Mouse (Mus musculus): ENCODE measurements at regions not wholly inside any gene's neighbourhood (a gene's known extent, or its start where the extent isn't known, plus 50 kb on each side); places are given as distances from the start of the nearest gene placed in this dataset.

- Histone ChIP-seq H3K9ac (ENCODE audit: insufficient read depth, low read depth, low read length, poor library complexity, severe bottlenecking) (no peak overlapping the region), H3K4me1 (ENCODE audit: control insufficient read depth in 2 of 2, insufficient read depth in 2 of 2, low read length in 2 of 2, poor library complexity in 1 of 2) (no peaks in the 10 kb centered on the region), H3K4me3 (ENCODE audit: insufficient read depth in 1 of 2, low read depth in 1 of 2, low read length in 2 of 2, poor library complexity in 1 of 2, severe bottlenecking in 1 of 2) (no peak overlapping the region), H3K36me3 (ENCODE audit: control insufficient read depth, insufficient read depth, low read length, poor library complexity, severe bottlenecking) (no peaks in the 10 kb centered on the region), H3K27ac (ENCODE audit: insufficient read depth, low read depth, low read length, poor library complexity, severe bottlenecking) (no peak overlapping the region), H3K9me3 (ENCODE audit: control insufficient read depth, insufficient read depth, low read depth, low read length) (no peaks in the 10 kb centered on the region)
- in situ Hi-C loops (cut with MboI; ENCODE audit: low sequenced_read_pairs in 2 of 2, unreplicated experiment in 2 of 2) = no loop called here
- TF ChIP-seq ZC3H11A (IDR thresholded peaks at IDR 0.05; ENCODE audit: borderline replicate concordance, low read depth, low read length) = no peak
- TF ChIP-seq MAFK (IDR thresholded peaks at IDR 0.05; ENCODE audit: insufficient read depth, low read depth, low read length) = no peak
- TF ChIP-seq CHD2 (IDR thresholded peaks at IDR 0.05; ENCODE audit: low read depth, low read length) = no peak
- TF ChIP-seq HCFC1 (IDR thresholded peaks at IDR 0.05; ENCODE audit: borderline replicate concordance, insufficient read depth, low read length) = no peak
- no peak for TF ChIP-seq ZNF384 (IDR thresholded peaks at IDR 0.05; ENCODE audit: low read depth, low read length)
- no peak for DNase-seq (ENCODE audit: low read depth, low spot score)
Measured at GRCm38 (mm10) chr1:183504103-183504841, 86.3 kb downstream of the Hhipl2 start.

DNA sequence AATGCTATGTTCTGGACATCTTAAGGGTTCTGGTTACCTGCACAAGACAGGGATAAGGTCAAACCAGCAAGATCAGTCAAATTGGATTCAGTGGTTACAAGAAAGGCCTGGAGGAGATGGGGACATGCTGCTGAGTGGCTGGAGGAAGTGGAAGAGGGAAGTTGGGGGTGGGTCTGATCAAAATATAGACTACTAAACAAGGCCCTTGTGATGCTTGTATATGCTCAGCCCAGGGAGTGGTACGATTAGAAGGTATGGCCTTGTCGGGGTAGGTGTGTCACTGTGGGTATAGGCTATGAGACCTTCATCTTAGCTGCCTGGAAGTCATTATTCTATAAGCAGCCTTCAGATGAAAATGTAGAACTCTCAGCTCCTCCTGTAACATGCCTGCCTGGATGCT is 89.9 kb downstream of the Hhipl2 start:
- H3K36me3 ChIP-seq (ENCODE audit: control insufficient read depth, insufficient read depth, low read length, poor library complexity, severe bottlenecking) = no peaks in the 10 kb centered on the region
- H3K4me3 ChIP-seq (ENCODE audit: insufficient read depth in 1 of 2, low read depth in 1 of 2, low read length in 2 of 2, poor library complexity in 1 of 2, severe bottlenecking in 1 of 2) = no peak overlapping the region
- in situ Hi-C loops (cut with MboI; ENCODE audit: low sequenced_read_pairs in 2 of 2, unreplicated experiment in 2 of 2) = no loop called here
- H3K4me1 ChIP-seq (ENCODE audit: control insufficient read depth in 2 of 2, insufficient read depth in 2 of 2, low read length in 2 of 2, poor library complexity in 1 of 2) = no peaks in the 10 kb centered on the region
- TF ChIP-seq CHD2 (IDR thresholded peaks at IDR 0.05; ENCODE audit: low read depth, low read length) (no peak), ZC3H11A (IDR thresholded peaks at IDR 0.05; ENCODE audit: borderline replicate concordance, low read depth, low read length) (no peak), HCFC1 (IDR thresholded peaks at IDR 0.05; ENCODE audit: borderline replicate concordance, insufficient read depth, low read length) (no peak), MAFK (IDR thresholded peaks at IDR 0.05; ENCODE audit: insufficient read depth, low read depth, low read length) (no peak), ZNF384 (IDR thresholded peaks at IDR 0.05; ENCODE audit: low read depth, low read length) (no peak)
- no peak overlapping the region for H3K27ac ChIP-seq (ENCODE audit: insufficient read depth, low read depth, low read length, poor library complexity, severe bottlenecking)
- no peak overlapping the region for H3K9ac ChIP-seq (ENCODE audit: insufficient read depth, low read depth, low read length, poor library complexity, severe bottlenecking)
- H3K9me3 ChIP-seq (ENCODE audit: control insufficient read depth, insufficient read depth, low read depth, low read length) = no peaks in the 10 kb centered on the region
- DNase-seq (ENCODE audit: low read depth, low spot score) = no peak

DNA sequence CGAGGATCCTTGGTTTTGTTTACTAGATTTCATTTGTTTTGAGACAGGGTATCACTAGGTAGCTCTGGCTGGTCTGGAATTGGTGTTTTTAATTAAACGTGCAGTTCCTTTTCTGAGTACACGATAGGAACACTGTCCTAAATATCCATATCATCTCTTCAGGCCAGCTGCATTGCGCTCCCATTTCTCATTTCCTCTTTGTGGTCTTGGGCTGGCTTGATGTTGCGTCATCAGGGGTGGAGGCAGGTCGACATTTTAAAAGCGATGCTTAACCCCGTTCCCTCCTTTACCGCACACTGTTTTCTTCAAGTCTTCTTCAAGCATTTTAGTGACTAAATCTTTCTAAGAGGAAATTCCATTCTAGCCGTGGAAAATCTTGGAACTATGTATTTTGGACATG is 92.7 kb downstream of the Hhipl2 start:
- Histone ChIP-seq H3K9ac (ENCODE audit: insufficient read depth, low read depth, low read length, poor library complexity, severe bottlenecking) (no peak overlapping the region), H3K4me3 (ENCODE audit: insufficient read depth in 1 of 2, low read depth in 1 of 2, low read length in 2 of 2, poor library complexity in 1 of 2, severe bottlenecking in 1 of 2) (no peak overlapping the region), H3K9me3 (ENCODE audit: control insufficient read depth, insufficient read depth, low read depth, low read length) (no peaks in the 10 kb centered on the region), H3K4me1 (ENCODE audit: control insufficient read depth in 2 of 2, insufficient read depth in 2 of 2, low read length in 2 of 2, poor library complexity in 1 of 2) (peaks cover 3 to 7% of the 10 kb centered on the region in 2 experiments; a peak in 3 of 4 replicates), H3K27ac (ENCODE audit: insufficient read depth, low read depth, low read length, poor library complexity, severe bottlenecking) (no peak overlapping the region), H3K36me3 (ENCODE audit: control insufficient read depth, insufficient read depth, low read length, poor library complexity, severe bottlenecking) (no peaks in the 10 kb centered on the region)
- no peak for TF ChIP-seq HCFC1 (IDR thresholded peaks at IDR 0.05; ENCODE audit: borderline replicate concordance, insufficient read depth, low read length)
- TF ChIP-seq ZC3H11A (IDR thresholded peaks at IDR 0.05; ENCODE audit: borderline replicate concordance, low read depth, low read length) = no peak
- no peak for TF ChIP-seq ZNF384 (IDR thresholded peaks at IDR 0.05; ENCODE audit: low read depth, low read length)
- no peak for TF ChIP-seq MAFK (IDR thresholded peaks at IDR 0.05; ENCODE audit: insufficient read depth, low read depth, low read length)
- TF ChIP-seq CHD2 (IDR thresholded peaks at IDR 0.05; ENCODE audit: low read depth, low read length) = no peak
- in situ Hi-C loops (cut with MboI; ENCODE audit: low sequenced_read_pairs in 2 of 2, unreplicated experiment in 2 of 2) = no loop called here
- no peak for DNase-seq (ENCODE audit: low read depth, low spot score)

DNA sequence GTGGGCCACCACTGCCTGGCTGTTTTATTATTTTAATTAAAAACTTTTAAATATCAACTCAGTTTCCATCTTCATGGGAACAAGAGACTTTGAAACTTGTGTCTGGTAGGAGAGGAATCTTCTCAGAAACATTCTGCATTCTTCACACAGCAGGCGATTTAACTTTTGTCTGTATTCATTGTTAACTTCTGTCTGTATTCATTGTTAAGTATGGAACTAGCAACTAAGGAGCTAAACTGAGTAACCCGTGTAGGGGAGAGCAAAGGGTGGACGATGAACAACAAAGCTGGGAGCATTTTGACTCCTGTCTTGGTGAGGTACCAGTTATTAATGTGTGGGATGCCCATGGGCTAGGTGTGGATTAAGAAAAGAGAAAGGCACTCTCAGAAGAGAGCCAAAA is 95.9 kb downstream of the Hhipl2 start:
- Histone ChIP-seq H3K27ac (ENCODE audit: insufficient read depth, low read depth, low read length, poor library complexity, severe bottlenecking) (no peak overlapping the region), H3K36me3 (ENCODE audit: control insufficient read depth, insufficient read depth, low read length, poor library complexity, severe bottlenecking) (no peaks in the 10 kb centered on the region), H3K4me1 (ENCODE audit: control insufficient read depth in 2 of 2, insufficient read depth in 2 of 2, low read length in 2 of 2, poor library complexity in 1 of 2) (peaks cover 3 to 7% of the 10 kb centered on the region in 2 experiments; a peak in 3 of 4 replicates), H3K4me3 (ENCODE audit: insufficient read depth in 1 of 2, low read depth in 1 of 2, low read length in 2 of 2, poor library complexity in 1 of 2, severe bottlenecking in 1 of 2) (no peak overlapping the region), H3K9me3 (ENCODE audit: control insufficient read depth, insufficient read depth, low read depth, low read length) (no peaks in the 10 kb centered on the region), H3K9ac (ENCODE audit: insufficient read depth, low read depth, low read length, poor library complexity, severe bottlenecking) (no peak overlapping the region)
- no peak for DNase-seq (ENCODE audit: low read depth, low spot score)
- no peak for TF ChIP-seq CHD2 (IDR thresholded peaks at IDR 0.05; ENCODE audit: low read depth, low read length)
- no peak for TF ChIP-seq ZNF384 (IDR thresholded peaks at IDR 0.05; ENCODE audit: low read depth, low read length)
- no peak for TF ChIP-seq MAFK (IDR thresholded peaks at IDR 0.05; ENCODE audit: insufficient read depth, low read depth, low read length)
- no peak for TF ChIP-seq HCFC1 (IDR thresholded peaks at IDR 0.05; ENCODE audit: borderline replicate concordance, insufficient read depth, low read length)
- no peak for TF ChIP-seq ZC3H11A (IDR thresholded peaks at IDR 0.05; ENCODE audit: borderline replicate concordance, low read depth, low read length)
- in situ Hi-C loops (cut with MboI; ENCODE audit: low sequenced_read_pairs in 2 of 2, unreplicated experiment in 2 of 2) = no loop called here

All from ES-E14 (cell line).